ENCODE assay signal across 8 mouse cellular contexts in the genomic region with DNA sequence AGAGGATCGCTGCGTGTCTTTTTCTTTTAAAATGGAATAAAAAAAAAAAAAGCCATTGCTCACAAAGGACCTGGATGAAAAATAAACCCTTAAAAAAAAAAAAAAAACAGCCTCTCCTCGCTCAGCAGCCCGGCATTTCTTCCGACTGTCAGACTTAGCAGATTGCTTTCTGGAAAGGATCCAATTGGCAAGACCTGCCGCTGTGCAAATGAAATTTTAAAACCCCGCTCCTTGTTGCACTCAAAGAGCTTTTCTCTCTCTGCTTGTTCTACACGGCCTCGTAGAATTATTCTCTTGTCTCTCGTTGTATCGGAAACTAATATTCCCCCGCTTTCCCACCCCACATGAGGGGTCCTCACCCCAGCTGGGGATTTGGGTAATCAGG.
DNase-seq lines count a peak whose midpoint lies in the region; ATAC-seq and TF ChIP-seq lines count a peak whose summit lies in the region.

No protein-coding gene starts in this region.

- DNase-seq in kidney, adult 2 months = peak; percentile 48
- DNase-seq in kidney, adult 18-20 months = no peak
- DNase-seq in intestine, embryonic 14.5 days (ENCODE audit: low spot score) = no peak
- peak; percentile 32 for DNase-seq in skeletal muscle tissue, adult 2 months (ENCODE audit: low read depth, low spot score)
- DNase-seq in thymus, postnatal 25 days = no peak

- WGBS in kidney, adult 2 months = 18% methylated on average over 12 of the region's 12 CpGs
- WGBS in forebrain, embryonic 12.5 days = 26% methylated on average over 12 of the region's 12 CpGs
- 31% methylated on average over 12 of the region's 12 CpGs for WGBS in intestine, embryonic 14.5 days
- WGBS in limb, embryonic 15.5 days = 30% methylated on average over 12 of the region's 12 CpGs

- H3K4me3 ChIP-seq in kidney, adult 2 months (ENCODE audit: insufficient read depth, low read depth, low read length) = no peak overlapping the region
- no peak overlapping the region for H3K4me3 ChIP-seq in forebrain, embryonic 12.5 days (replicated peaks)
- H3K4me3 ChIP-seq in intestine, embryonic 14.5 days (ENCODE audit: low read depth, low read length) = no peak overlapping the region
- H3K4me3 ChIP-seq in limb, embryonic 15.5 days = peak overlapping the region; percentile 20

- H3K27me3 ChIP-seq in kidney, adult 2 months (replicated peaks; ENCODE audit: control insufficient read depth, insufficient read depth, low read length) = no peaks in the 10 kb centered on the region
- H3K27me3 ChIP-seq in forebrain, embryonic 12.5 days = peaks cover 5% of the 10 kb centered on the region; the same call in 1 of the 2 replicates
- H3K27me3 ChIP-seq in intestine, embryonic 14.5 days (replicated peaks; ENCODE audit: control insufficient read depth, insufficient read depth, low read length) = peaks cover 16% of the 10 kb centered on the region; the same call in 1 of the 2 replicates
- H3K27me3 ChIP-seq in limb, embryonic 15.5 days = peaks cover 20% of the 10 kb centered on the region

- no peak for TF ChIP-seq CTCF in kidney, adult 2 months (conservative IDR thresholded peaks at IDR 0.05; ENCODE audit: insufficient read depth, insufficient read length, low read depth, low read length)

- H3K4me2 ChIP-seq in forebrain, embryonic 12.5 days = peak overlapping the region; percentile 40
- peak overlapping the region; percentile 36 for H3K4me2 ChIP-seq in intestine, embryonic 14.5 days (ENCODE audit: low read length)
- H3K4me2 ChIP-seq in limb, embryonic 15.5 days = peak overlapping the region; percentile 45

- no peak for TF ChIP-seq POLR2A in kidney, adult 2 months (IDR thresholded peaks at IDR 0.05; ENCODE audit: low read depth, low read length)

- no peaks in the 10 kb centered on the region for H3K4me1 ChIP-seq in kidney, adult 2 months (ENCODE audit: control insufficient read depth, insufficient read depth, low read length)
- peaks cover 39% of the 10 kb centered on the region for H3K4me1 ChIP-seq in forebrain, embryonic 12.5 days
- H3K4me1 ChIP-seq in intestine, embryonic 14.5 days (replicated peaks; ENCODE audit: control insufficient read depth, insufficient read depth, low read length) = peaks cover 9% of the 10 kb centered on the region; the same call in 1 of the 2 replicates
- H3K4me1 ChIP-seq in limb, embryonic 15.5 days = peaks cover 16% of the 10 kb centered on the region

- H3K9ac ChIP-seq in forebrain, embryonic 12.5 days = no peak overlapping the region; the same call in 1 of the 2 replicates
- no peak overlapping the region for H3K9ac ChIP-seq in intestine, embryonic 14.5 days (ENCODE audit: low read length)
- H3K9ac ChIP-seq in limb, embryonic 15.5 days = no peak overlapping the region

- H3K36me3 ChIP-seq in kidney, adult 2 months (ENCODE audit: control insufficient read depth, insufficient read depth, low read length) = no peaks in the 10 kb centered on the region
- no peaks in the 10 kb centered on the region for H3K36me3 ChIP-seq in forebrain, embryonic 12.5 days (replicated peaks)
- H3K36me3 ChIP-seq in intestine, embryonic 14.5 days (ENCODE audit: control insufficient read depth, insufficient read depth, low read length) = no peaks in the 10 kb centered on the region
- no peaks in the 10 kb centered on the region for H3K36me3 ChIP-seq in limb, embryonic 15.5 days

- no peaks in the 10 kb centered on the region for H3K9me3 ChIP-seq in forebrain, embryonic 12.5 days
- H3K9me3 ChIP-seq in intestine, embryonic 14.5 days (ENCODE audit: control insufficient read depth, low read length) = no peaks in the 10 kb centered on the region
- no peaks in the 10 kb centered on the region for H3K9me3 ChIP-seq in limb, embryonic 15.5 days

- no peak overlapping the region for H3K27ac ChIP-seq in kidney, adult 2 months (ENCODE audit: insufficient read depth, low read depth, low read length)
- H3K27ac ChIP-seq in forebrain, embryonic 12.5 days = peak overlapping the region; percentile 91
- peak overlapping the region; percentile 71 for H3K27ac ChIP-seq in intestine, embryonic 14.5 days (ENCODE audit: low read depth)
- H3K27ac ChIP-seq in limb, embryonic 15.5 days = 0 out of 2 replicates have a peak overlapping the region, but pooled peaks have one; percentile 33

- ATAC-seq in forebrain, embryonic 12.5 days (ENCODE audit: low FRiP score) = peak; percentile 22; the same call in 1 of the 2 replicates
- ATAC-seq in intestine, embryonic 14.5 days (replicated peaks; ENCODE audit: low FRiP score, low TSS enrichment, low read depth) = no peak
- ATAC-seq in limb, embryonic 15.5 days (ENCODE audit: insufficient number of reproducible peaks, low FRiP score, low TSS enrichment, low read depth) = no peak
- ATAC-seq in megakaryocyte-erythroid progenitor cell, adult 5-6 weeks (replicated peaks; ENCODE audit: low FRiP score, low TSS enrichment, poor library complexity, severe bottlenecking) = no peak

Comparison
In these comparisons a context has a peak if more than half of its experiments do, and no peak if none do; other contexts are left out.
1. DNase-seq: peak in kidney, adult 2 months (single experiment) and skeletal muscle tissue, adult 2 months (single experiment); none in kidney, adult 18-20 months (single experiment), intestine, embryonic 14.5 days (single experiment) and thymus, postnatal 25 days (single experiment).
2. Peak in every context shown above with its lines, with median percentiles within 50 percentile points of each other: H3K4me2 ChIP-seq.